Comparison of ENCODE assay signal across 8 mouse cellular contexts in the genomic region with DNA sequence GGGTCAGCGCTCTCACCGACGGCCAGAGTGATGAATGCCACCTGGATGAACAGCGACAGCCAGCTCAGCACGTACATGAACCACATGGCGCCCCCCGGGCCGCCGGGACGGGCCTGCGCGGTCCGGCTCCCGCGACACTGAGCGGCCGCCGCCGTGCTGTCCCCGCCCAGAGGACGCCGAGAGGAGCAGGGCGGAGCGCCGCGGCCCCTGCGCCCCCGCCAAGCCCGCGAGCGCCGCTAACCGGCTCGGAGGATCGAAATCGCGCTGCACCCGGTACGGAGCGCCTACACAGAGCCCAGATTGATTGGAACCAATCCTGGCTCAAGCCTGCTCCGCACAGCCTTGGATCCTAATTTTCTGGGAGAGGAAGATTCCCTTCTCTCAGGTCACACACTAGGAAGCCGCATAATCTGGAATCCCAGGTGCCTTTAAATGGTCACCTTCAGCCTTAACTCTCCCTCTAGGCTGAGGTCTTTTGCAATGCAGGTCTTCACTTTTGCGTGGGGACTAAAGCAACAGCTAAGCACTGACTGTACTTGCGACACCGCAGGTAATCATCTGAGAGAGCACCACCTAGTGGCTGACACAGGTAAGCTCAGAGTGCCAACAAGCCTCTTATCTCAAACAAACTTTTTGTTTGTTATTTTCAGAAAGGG. TPM values are rescaled to one million over a fixed set of nuclear protein-coding genes. Genes with fewer than 3 reads are reported as not detected.
DNase-seq lines count a peak whose midpoint lies in the region; ATAC-seq lines count a peak whose summit lies in the region.

Tex261 (minus strand) TSS at position 176 of the 656 bp plus-strand sequence.

- intact Hi-C loops in left cerebral cortex, postnatal 14 days (cut with DNase I): no loop called here

- peak within 1 kb of the TSS; percentile 89 for H3K9ac ChIP-seq in intestine, embryonic 14.5 days (ENCODE audit: low read length)

- WGBS in intestine, embryonic 14.5 days: under 1% methylated on average over 45 of the region's 45 CpGs

- peak within 1 kb of the TSS; percentile 84 for H3K4me3 ChIP-seq in intestine, embryonic 14.5 days (ENCODE audit: low read depth, low read length)

- peaks cover 12% of the 10 kb centered on the region for H3K4me1 ChIP-seq in intestine, embryonic 14.5 days (replicated peaks; ENCODE audit: control insufficient read depth, insufficient read depth, low read length)

- peak; percentile 91 to 92 for DNase-seq in adrenal gland, adult 18-20 months (ENCODE audit: low spot score in 2 of 2)
- peak; percentile 94 for DNase-seq in embryo, embryonic 11 days
- DNase-seq in gastrocnemius, postnatal 25 days: peak; percentile 92
- peak; percentile 93 for DNase-seq in intestine, embryonic 14.5 days (ENCODE audit: low spot score)
- DNase-seq in left cerebral cortex, postnatal 14 days (ENCODE audit: low spot score in 2 of 2): peak; percentile 87 to 91
- peak; percentile 89 for DNase-seq in mesoderm, embryonic 11.5 days (ENCODE audit: low read depth, low spot score)
- peak; percentile 83 to 87 for DNase-seq in right cerebral cortex, postnatal 36 days (ENCODE audit: low spot score in 2 of 2)
- peak; percentile 91 for DNase-seq in yolk sac, embryonic 10.5 days (ENCODE audit: low spot score)

- peak within 1 kb of the TSS; percentile 78 for H3K4me2 ChIP-seq in intestine, embryonic 14.5 days (ENCODE audit: low read length)

- H3K36me3 ChIP-seq in intestine, embryonic 14.5 days (ENCODE audit: control insufficient read depth, insufficient read depth, low read length): peaks cover 27% of the 10 kb centered on the region

- no peaks in the 10 kb centered on the region for H3K9me3 ChIP-seq in intestine, embryonic 14.5 days (ENCODE audit: control insufficient read depth, low read length)

- peak within 1 kb of the TSS; percentile 79 for H3K27ac ChIP-seq in intestine, embryonic 14.5 days (ENCODE audit: low read depth)

- no peaks in the 10 kb centered on the region for H3K27me3 ChIP-seq in intestine, embryonic 14.5 days (replicated peaks; ENCODE audit: control insufficient read depth, insufficient read depth, low read length)

- ATAC-seq in intestine, embryonic 14.5 days (replicated peaks; ENCODE audit: low FRiP score, low TSS enrichment, low read depth): peak; percentile 96

RNA-seq across cellular contexts. Expression of gene Tex261, which starts in this region (rescaled TPM):
- 100 to 1,000 TPM; 171 to 183 TPM for total RNA-seq in adrenal gland, adult 18-20 months (2021)
- 10 to 100 TPM; 47.2 to 49.5 TPM for total RNA-seq in gastrocnemius, postnatal 25 days (2021)
- 71.1 and 79.3 TPM in 2 replicates for polyA plus RNA-seq in intestine, embryonic 14.5 days (2014; fragmentation: Nextera tagmentation; extraction: Ambion mirVana)
- total RNA-seq in left cerebral cortex, postnatal 14 days (2021): 10 to 100 TPM; 46.1 to 47.8 TPM

Comparison
In these comparisons a context has a peak if more than half of its experiments do, and no peak if none do; other contexts are left out.
1. Peak in every context shown above with its lines: DNase-seq, ATAC-seq, H3K4me3 ChIP-seq and H3K27ac ChIP-seq.